Comparison of ENCODE assay signal across 13 mouse cellular contexts in genomic region chr19:6123330-6123729, GRCm38 (mm10). TPM values are rescaled to one million over a fixed set of nuclear protein-coding genes. Genes with fewer than 3 reads are reported as not detected.
DNase-seq lines count a peak whose midpoint lies in the region; ATAC-seq and TF ChIP-seq lines count a peak whose summit lies in the region.
"Had no signal": no experiment of that assay in that cellular context is flagged by ENCODE, and none has a peak within 500 bp of the region (broad histone marks: within the 10 kb centered on the region; RNA-seq: fewer than 3 reads in every experiment).

No protein-coding gene starts in this region.

- TF ChIP-seq POLR2A in small intestine, adult 2 months (IDR thresholded peaks at IDR 0.05; ENCODE audit: low read depth, low read length): no peak

- no peak for ATAC-seq in forebrain, embryonic 14.5 days
- ATAC-seq in forebrain, embryonic 11.5 days (replicated peaks; ENCODE audit: low FRiP score): no peak
- no peak for ATAC-seq in neural tube, embryonic 15.5 days (ENCODE audit: low FRiP score)
- no peak for ATAC-seq in hindbrain, embryonic 11.5 days (ENCODE audit: low FRiP score)

- peak overlapping the region; percentile 27; the same call in 1 of the 2 replicates for H3K27ac ChIP-seq in forebrain, embryonic 14.5 days (ENCODE audit: low read depth, low read length)
- H3K27ac ChIP-seq in forebrain, embryonic 11.5 days (ENCODE audit: low read depth, low read length): no peak overlapping the region
- H3K27ac ChIP-seq in neural tube, embryonic 15.5 days (replicated peaks): no peak overlapping the region
- peak overlapping the region; percentile 36; the same call in 1 of the 2 replicates for H3K27ac ChIP-seq in hindbrain, embryonic 11.5 days (ENCODE audit: low read depth, low read length)
- H3K27ac ChIP-seq in small intestine, adult 2 months (ENCODE audit: insufficient read depth, low read depth, low read length): peak overlapping the region; percentile 40; the same call in 1 of the 2 replicates
- H3K27ac ChIP-seq: limb, embryonic 13.5 days had no signal

- peaks cover 5% of the 10 kb centered on the region; the same call in 1 of the 2 replicates for H3K4me1 ChIP-seq in forebrain, embryonic 14.5 days (ENCODE audit: control insufficient read depth, insufficient read depth, low read length)
- no peaks in the 10 kb centered on the region; the same call in 1 of the 2 replicates for H3K4me1 ChIP-seq in forebrain, embryonic 11.5 days (replicated peaks; ENCODE audit: control insufficient read depth, insufficient read depth, low read length)
- H3K4me1 ChIP-seq in neural tube, embryonic 15.5 days: peaks cover 23% of the 10 kb centered on the region
- H3K4me1 ChIP-seq in hindbrain, embryonic 11.5 days (replicated peaks; ENCODE audit: control insufficient read depth, insufficient read depth, low read length): peaks cover 4% of the 10 kb centered on the region; the same call in 1 of the 2 replicates
- peaks cover 24% of the 10 kb centered on the region for H3K4me1 ChIP-seq in small intestine, adult 2 months (ENCODE audit: control insufficient read depth, insufficient read depth, insufficient read length, low read length)

- no peak overlapping the region for H3K4me3 ChIP-seq in forebrain, embryonic 14.5 days (ENCODE audit: low read depth, low read length)
- H3K4me3 ChIP-seq in forebrain, embryonic 11.5 days (ENCODE audit: low read depth, low read length): no peak overlapping the region
- H3K4me3 ChIP-seq in neural tube, embryonic 15.5 days (replicated peaks): no peak overlapping the region
- no peak overlapping the region for H3K4me3 ChIP-seq in hindbrain, embryonic 11.5 days (ENCODE audit: low read depth, low read length)
- no peak overlapping the region for H3K4me3 ChIP-seq in small intestine, adult 2 months (ENCODE audit: low read depth, low read length)
- H3K4me3 ChIP-seq: limb, embryonic 13.5 days had no signal

- H3K4me2 ChIP-seq in forebrain, embryonic 14.5 days (ENCODE audit: low read length): no peak overlapping the region
- no peak overlapping the region for H3K4me2 ChIP-seq in forebrain, embryonic 11.5 days (ENCODE audit: low read depth, low read length, severe bottlenecking)
- H3K4me2 ChIP-seq in neural tube, embryonic 15.5 days: no peak overlapping the region
- H3K4me2 ChIP-seq in hindbrain, embryonic 11.5 days (replicated peaks; ENCODE audit: low read depth, low read length): no peak overlapping the region
- H3K4me2 ChIP-seq: heart, embryonic 11.5 days; limb, embryonic 13.5 days had no signal

- no peaks in the 10 kb centered on the region for H3K9me3 ChIP-seq in forebrain, embryonic 14.5 days (replicated peaks; ENCODE audit: control insufficient read depth, low read length)
- H3K9me3 ChIP-seq in forebrain, embryonic 11.5 days (ENCODE audit: control insufficient read depth, low read length): no peaks in the 10 kb centered on the region
- H3K9me3 ChIP-seq in neural tube, embryonic 15.5 days (replicated peaks): no peaks in the 10 kb centered on the region
- no peaks in the 10 kb centered on the region for H3K9me3 ChIP-seq in hindbrain, embryonic 11.5 days (ENCODE audit: control insufficient read depth, low read length)
- H3K9me3 ChIP-seq: limb, embryonic 13.5 days had no signal

- intact Hi-C loops in left cerebral cortex, postnatal 14 days (cut with DNase I): loop anchor here (5.0 kb wide), 1 partner anchor 56 kb away; the partner anchor contains the start of gene Tm7sf2

- no peak for TF ChIP-seq CTCF in small intestine, adult 2 months (IDR thresholded peaks at IDR 0.05; ENCODE audit: extremely low read depth, insufficient read length, insufficient replicate concordance, low read depth, low read length)

- 68% methylated on average over 8 of the region's 8 CpGs for WGBS in forebrain, embryonic 14.5 days
- 70% methylated on average over 8 of the region's 8 CpGs for WGBS in forebrain, embryonic 11.5 days
- 62% methylated on average over 8 of the region's 8 CpGs for WGBS in neural tube, embryonic 15.5 days
- WGBS in hindbrain, embryonic 11.5 days: 68% methylated on average over 8 of the region's 8 CpGs
- WGBS in small intestine, adult 2 months: 22% methylated on average over 8 of the region's 8 CpGs

- H3K27me3 ChIP-seq in forebrain, embryonic 14.5 days (replicated peaks; ENCODE audit: control insufficient read depth, insufficient read depth, low read length): no peaks in the 10 kb centered on the region
- H3K27me3 ChIP-seq in forebrain, embryonic 11.5 days (ENCODE audit: control insufficient read depth, insufficient read depth, low read length): no peaks in the 10 kb centered on the region
- no peaks in the 10 kb centered on the region for H3K27me3 ChIP-seq in neural tube, embryonic 15.5 days (replicated peaks)
- H3K27me3 ChIP-seq in hindbrain, embryonic 11.5 days (ENCODE audit: control insufficient read depth, insufficient read depth, low read length): no peaks in the 10 kb centered on the region
- H3K27me3 ChIP-seq in small intestine, adult 2 months (ENCODE audit: control insufficient read depth, insufficient read depth, low read length): no peaks in the 10 kb centered on the region
- H3K27me3 ChIP-seq: limb, embryonic 13.5 days had no signal

- H3K36me3 ChIP-seq in forebrain, embryonic 14.5 days (ENCODE audit: control insufficient read depth, insufficient read depth, low read length): 0 out of 2 replicates have a peak, but pooled peaks cover 5% of the 10 kb centered on the region
- H3K36me3 ChIP-seq in forebrain, embryonic 11.5 days (ENCODE audit: control insufficient read depth, insufficient read depth, low read length): no peaks in the 10 kb centered on the region
- H3K36me3 ChIP-seq in neural tube, embryonic 15.5 days: peaks cover 10% of the 10 kb centered on the region
- no peaks in the 10 kb centered on the region for H3K36me3 ChIP-seq in hindbrain, embryonic 11.5 days (ENCODE audit: control insufficient read depth, insufficient read depth, low read length)
- 0 out of 2 replicates have a peak, but pooled peaks cover 1% of the 10 kb centered on the region for H3K36me3 ChIP-seq in small intestine, adult 2 months (ENCODE audit: control insufficient read depth, insufficient read depth, low read length)

- DNase-seq in forebrain, embryonic 14.5 days (ENCODE audit: low spot score): peak; percentile 35
- no peak for DNase-seq in forebrain, embryonic 11.5 days (ENCODE audit: low spot score)
- peak; percentile 41 for DNase-seq in neural tube, embryonic 10.5 days (ENCODE audit: extremely low spot score, low spot score)
- DNase-seq in hindbrain, embryonic 11.5 days (ENCODE audit: low spot score): peak; percentile 36
- DNase-seq in left cerebral cortex, postnatal 14 days (ENCODE audit: low spot score in 2 of 2): no peak
- no peak for DNase-seq in kidney, postnatal 10 days
- DNase-seq: kidney, postnatal 14 days; layer of hippocampus, postnatal 36 days; thymus, postnatal 4 days had no signal

- no peak overlapping the region for H3K9ac ChIP-seq in forebrain, embryonic 14.5 days (ENCODE audit: low read length)
- H3K9ac ChIP-seq in forebrain, embryonic 11.5 days (ENCODE audit: low read length): no peak overlapping the region; the same call in 1 of the 2 replicates
- no peak overlapping the region for H3K9ac ChIP-seq in neural tube, embryonic 15.5 days (replicated peaks)
- H3K9ac ChIP-seq in hindbrain, embryonic 11.5 days (ENCODE audit: low read depth, low read length): no peak overlapping the region
- H3K9ac ChIP-seq: limb, embryonic 13.5 days had no signal

RNA-seq across cellular contexts. Expression of gene Snx15, which starts 4.8 kb away (rescaled TPM):
- polyA plus RNA-seq in forebrain, embryonic 14.5 days (2014; fragmentation: Nextera tagmentation; extraction: Ambion mirVana): 45.6 and 50.2 TPM in 2 replicates
- 27.4 and 30.9 TPM in 2 replicates for polyA plus RNA-seq in forebrain, embryonic 11.5 days (2014; fragmentation: Nextera tagmentation; extraction: Ambion mirVana)
- 59.6 and 62.2 TPM in 2 replicates for polyA plus RNA-seq in neural tube, embryonic 15.5 days (2015; fragmentation: Nextera tagmentation; extraction: Ambion mirVana)
- polyA plus RNA-seq in hindbrain, embryonic 11.5 days (2014; fragmentation: Nextera tagmentation; extraction: Ambion mirVana): 26.9 and 32.4 TPM in 2 replicates
- 19.8 and 41.8 TPM in 2 replicates for polyA plus RNA-seq in small intestine, adult 2 months (2012; rRNA removed)
- 10 to 100 TPM; 39.2 to 42.9 TPM for total RNA-seq in left cerebral cortex, postnatal 14 days (2021)

RNA-seq across cellular contexts. Expression of gene Sac3d1, which starts 4.9 kb away (rescaled TPM):
- polyA plus RNA-seq in forebrain, embryonic 14.5 days (2014; fragmentation: Nextera tagmentation; extraction: Ambion mirVana): 56.4 and 57.6 TPM in 2 replicates
- 64.5 and 73.7 TPM in 2 replicates for polyA plus RNA-seq in forebrain, embryonic 11.5 days (2014; fragmentation: Nextera tagmentation; extraction: Ambion mirVana)
- 52.7 and 53.4 TPM in 2 replicates for polyA plus RNA-seq in neural tube, embryonic 15.5 days (2015; fragmentation: Nextera tagmentation; extraction: Ambion mirVana)
- 62.6 and 62.9 TPM in 2 replicates for polyA plus RNA-seq in hindbrain, embryonic 11.5 days (2014; fragmentation: Nextera tagmentation; extraction: Ambion mirVana)
- 35.7 and 46.4 TPM in 2 replicates for polyA plus RNA-seq in small intestine, adult 2 months (2012; rRNA removed)
- total RNA-seq in left cerebral cortex, postnatal 14 days (2021): 10 to 100 TPM; 23.7 to 24.7 TPM

RNA-seq across cellular contexts. Expression of gene Batf2, which starts 17.5 kb away (rescaled TPM):
- not detected in 2 replicates for polyA plus RNA-seq in forebrain, embryonic 14.5 days (2014; fragmentation: Nextera tagmentation; extraction: Ambion mirVana)
- polyA plus RNA-seq in forebrain, embryonic 11.5 days (2014; fragmentation: Nextera tagmentation; extraction: Ambion mirVana): not detected in 2 replicates
- polyA plus RNA-seq in neural tube, embryonic 15.5 days (2015; fragmentation: Nextera tagmentation; extraction: Ambion mirVana): 0.42 TPM in 1 of 2 replicates, not detected in the other
- 0.32 TPM in 1 of 2 replicates, not detected in the other for polyA plus RNA-seq in hindbrain, embryonic 11.5 days (2014; fragmentation: Nextera tagmentation; extraction: Ambion mirVana)
- 67.6 and 146 TPM in 2 replicates for polyA plus RNA-seq in small intestine, adult 2 months (2012; rRNA removed)
- total RNA-seq in left cerebral cortex, postnatal 14 days (2021): under 1 TPM in 1 of 2 experiments, not detected in 1; 0.33 TPM
- polyA plus RNA-seq: heart, embryonic 11.5 days; limb, embryonic 13.5 days had no signal

RNA-seq across cellular contexts. Expression of gene Naaladl1, which starts 17.7 kb away (rescaled TPM):
- polyA plus RNA-seq in forebrain, embryonic 14.5 days (2014; fragmentation: Nextera tagmentation; extraction: Ambion mirVana): 0.36 and 0.42 TPM in 2 replicates
- polyA plus RNA-seq in forebrain, embryonic 11.5 days (2014; fragmentation: Nextera tagmentation; extraction: Ambion mirVana): 0.93 and 1.0 TPM in 2 replicates
- polyA plus RNA-seq in neural tube, embryonic 15.5 days (2015; fragmentation: Nextera tagmentation; extraction: Ambion mirVana): 0.42 and 4.1 TPM in 2 replicates
- polyA plus RNA-seq in hindbrain, embryonic 11.5 days (2014; fragmentation: Nextera tagmentation; extraction: Ambion mirVana): 0.38 and 0.59 TPM in 2 replicates
- polyA plus RNA-seq in small intestine, adult 2 months (2012; rRNA removed): 46.7 and 1,874 TPM in 2 replicates
- not detected for total RNA-seq in left cerebral cortex, postnatal 14 days (2021)

RNA-seq across cellular contexts. Expression of gene Arl2, which starts 18.0 kb away (rescaled TPM):
- polyA plus RNA-seq in forebrain, embryonic 14.5 days (2014; fragmentation: Nextera tagmentation; extraction: Ambion mirVana): 80.3 and 90.2 TPM in 2 replicates
- 72.2 and 79.6 TPM in 2 replicates for polyA plus RNA-seq in forebrain, embryonic 11.5 days (2014; fragmentation: Nextera tagmentation; extraction: Ambion mirVana)
- polyA plus RNA-seq in neural tube, embryonic 15.5 days (2015; fragmentation: Nextera tagmentation; extraction: Ambion mirVana): 139 and 157 TPM in 2 replicates
- polyA plus RNA-seq in hindbrain, embryonic 11.5 days (2014; fragmentation: Nextera tagmentation; extraction: Ambion mirVana): 80.0 and 82.4 TPM in 2 replicates
- 62.7 and 98.9 TPM in 2 replicates for polyA plus RNA-seq in small intestine, adult 2 months (2012; rRNA removed)
- 10 to 100 TPM; 61.2 to 69.7 TPM for total RNA-seq in left cerebral cortex, postnatal 14 days (2021)

Comparison
In these comparisons a context has a peak if more than half of its experiments do, and no peak if none do; other contexts are left out.
1. DNase-seq: peak in forebrain, embryonic 14.5 days (single experiment), neural tube, embryonic 10.5 days (single experiment) and hindbrain, embryonic 11.5 days (single experiment); none in forebrain, embryonic 11.5 days (single experiment), left cerebral cortex, postnatal 14 days (0 of 2) and kidney, postnatal 10 days (single experiment).
2. H3K27ac ChIP-seq: peak in forebrain, embryonic 14.5 days (single experiment), hindbrain, embryonic 11.5 days (single experiment) and small intestine, adult 2 months (single experiment); none in forebrain, embryonic 11.5 days (single experiment) and neural tube, embryonic 15.5 days (single experiment).
3. RNA of gene Batf2, which starts 17.5 kb away (polyA plus RNA-seq): 67.6 to 146 TPM in small intestine, adult 2 months; 0.32 TPM in hindbrain, embryonic 11.5 days, 0.42 TPM in neural tube, embryonic 15.5 days, not detected in forebrain, embryonic 11.5 days and not detected in forebrain, embryonic 14.5 days; every median in the first group is over 10 times any median in the second.